Mouse (Mus musculus) forebrain, embryonic 16.5 days (tissue): ENCODE measurements around the gene Itga9. TPM values are rescaled to one million over a fixed set of nuclear protein-coding genes. Genes with fewer than 3 reads are reported as not detected.

Experiments
- ATAC-seq: fragments of 200-750 bp; cut with Nextera tagmentation; 2 replicates; pipeline ENCODE4 v1.8.0; 2017; ENCODE audit warnings: mild to moderate bottlenecking, moderate library complexity
- H3K27ac ChIP-seq: fragments of 300-500 bp; sonication (generic); 2 replicates; pipeline ENCODE4 v1.5.1; 2014; ENCODE audit warnings: low read length, control low read depth
- H3K27me3 ChIP-seq: fragments of 300-500 bp; sonication (generic); replicated peaks from 2 replicates; pipeline ENCODE4 v1.6.1; 2014; ENCODE audit warnings: low read length; ENCODE audit not compliant: control insufficient read depth, insufficient read depth
- H3K36me3 ChIP-seq: fragments of 300-500 bp; sonication (generic); 2 replicates; pipeline ENCODE4 v1.6.1; 2014; ENCODE audit not compliant: control insufficient read depth, insufficient read depth
- H3K4me1 ChIP-seq: fragments of 300-500 bp; sonication (generic); replicated peaks from 2 replicates; pipeline ENCODE4 v1.6.1; 2014; ENCODE audit warnings: low read length; ENCODE audit not compliant: control insufficient read depth, insufficient read depth
- H3K4me2 ChIP-seq: fragments of 300-500 bp; sonication (generic); 2 replicates; pipeline ENCODE4 v1.6.1; 2014; ENCODE audit warnings: mild to moderate bottlenecking, low read length, control low read depth
- H3K4me3 ChIP-seq: fragments of 300-500 bp; sonication (generic); replicated peaks from 2 replicates; pipeline ENCODE4 v1.5.1; 2014; ENCODE audit warnings: mild to moderate bottlenecking, low read length, control low read depth
- H3K9ac ChIP-seq: fragments of 300-500 bp; sonication (generic); replicated peaks from 2 replicates; pipeline ENCODE4 v1.6.1; 2014; ENCODE audit warnings: low read depth, low read length, control low read depth
- H3K9me3 ChIP-seq: fragments of 300-500 bp; sonication (generic); 2 replicates; pipeline ENCODE4 v1.6.1; 2016; ENCODE audit warnings: low read length; ENCODE audit not compliant: control insufficient read depth
- WGBS: fragments of 180-500 bp; shearing (Covaris S2); extraction: QIAGEN DNeasy Blood & Tissue Kit; methylation state at CpG from one replicate; pipeline ENCODE4 v1.1.7; 2014; 5-methylcytosine and 5-hydroxymethylcytosine counted together
- polyA plus RNA-seq: library from polyadenylated mRNA; unstranded; fragments of >200 nt; fragmentation: Nextera tagmentation; extraction: Ambion mirVana; gene quantifications from 2 replicates; pipeline ENCODE4 v1.2.1, GENCODE M21; 2015

The Itga9 gene
- polyA plus RNA-seq, 1 experiment from 2014 or later = 1.2 TPM

GRCm38 (mm10) chr9:118794668-118795067 is 188.2 kb downstream of the Itga9 start:
- no peak for ATAC-seq
- Histone ChIP-seq H3K4me2 (no peak overlapping the region), H3K27ac (no peak overlapping the region), H3K4me1 (peaks cover 11% of the 10 kb centered on the region), H3K9me3 (no peaks in the 10 kb centered on the region), H3K4me3 (no peak overlapping the region), H3K9ac (no peak overlapping the region), H3K36me3 (no peaks in the 10 kb centered on the region), H3K27me3 (no peaks in the 10 kb centered on the region)
- 75% methylated on average over 2 of the region's 2 CpGs for WGBS

GRCm38 (mm10) chr9:118795304-118795703 is 188.8 kb downstream of the Itga9 start:
- WGBS = 39% methylated on average over 4 of the region's 4 CpGs
- no peaks in the 10 kb centered on the region for H3K9me3 ChIP-seq
- H3K9ac ChIP-seq = no peak overlapping the region
- no peak overlapping the region for H3K4me2 ChIP-seq
- H3K4me3 ChIP-seq = no peak overlapping the region
- no peak overlapping the region for H3K27ac ChIP-seq
- H3K4me1 ChIP-seq = peaks cover 11% of the 10 kb centered on the region
- no peak for ATAC-seq
- no peaks in the 10 kb centered on the region for H3K36me3 ChIP-seq
- no peaks in the 10 kb centered on the region for H3K27me3 ChIP-seq

GRCm38 (mm10) chr9:118799105-118799504 is 192.6 kb downstream of the Itga9 start:
- WGBS = 33% methylated on average over 7 of the region's 7 CpGs
- no peaks in the 10 kb centered on the region for H3K9me3 ChIP-seq
- peaks cover 8% of the 10 kb centered on the region; the same call in 1 of the 2 replicates for H3K4me1 ChIP-seq
- H3K27me3 ChIP-seq = no peaks in the 10 kb centered on the region
- no peak overlapping the region for H3K4me2 ChIP-seq
- no peak overlapping the region for H3K9ac ChIP-seq
- H3K36me3 ChIP-seq = no peaks in the 10 kb centered on the region
- no peak overlapping the region for H3K27ac ChIP-seq
- no peak overlapping the region for H3K4me3 ChIP-seq
- ATAC-seq = 0 out of 2 replicates have a peak, but pooled peaks have one; percentile 36

GRCm38 (mm10) chr9:118801176-118801909 is 194.9 kb downstream of the Itga9 start:
- peaks cover 8% of the 10 kb centered on the region; the same call in 1 of the 2 replicates for H3K4me1 ChIP-seq
- no peak overlapping the region for H3K9ac ChIP-seq
- H3K27ac ChIP-seq = no peak overlapping the region
- H3K27me3 ChIP-seq = no peaks in the 10 kb centered on the region
- no peak overlapping the region for H3K4me2 ChIP-seq
- H3K9me3 ChIP-seq = no peaks in the 10 kb centered on the region
- no peaks in the 10 kb centered on the region for H3K36me3 ChIP-seq
- 35% methylated on average over 15 of the region's 15 CpGs for WGBS
- H3K4me3 ChIP-seq = no peak overlapping the region
- no peak for ATAC-seq

GRCm38 (mm10) chr9:118801910-118802287 is 195.4 kb downstream of the Itga9 start:
- no peaks in the 10 kb centered on the region for H3K27me3 ChIP-seq
- no peak overlapping the region for H3K4me2 ChIP-seq
- H3K36me3 ChIP-seq = no peaks in the 10 kb centered on the region
- H3K9ac ChIP-seq = no peak overlapping the region
- WGBS = 69% methylated on average over 8 of the region's 8 CpGs
- peaks cover 8% of the 10 kb centered on the region; the same call in 1 of the 2 replicates for H3K4me1 ChIP-seq
- no peak for ATAC-seq
- H3K9me3 ChIP-seq = no peaks in the 10 kb centered on the region
- no peak overlapping the region for H3K27ac ChIP-seq
- no peak overlapping the region for H3K4me3 ChIP-seq

- Histone ChIP-seq H3K4me3 (no peak overlapping the region), H3K36me3 (no peaks in the 10 kb centered on the region), H3K9me3 (no peaks in the 10 kb centered on the region), H3K27ac (no peak overlapping the region), H3K27me3 (no peaks in the 10 kb centered on the region), H3K4me1 (peaks cover 8% of the 10 kb centered on the region; the same call in 1 of the 2 replicates), H3K4me2 (no peak overlapping the region), H3K9ac (no peak overlapping the region)
- 96% methylated on average over 11 of the region's 11 CpGs for WGBS
- ATAC-seq = no peak
These were observed 195.9 kb downstream of the Itga9 start for GRCm38 (mm10) chr9:118802380-118802779.

GRCm38 (mm10) chr9:118805740-118806139 is 199.2 kb downstream of the Itga9 start:
- Histone ChIP-seq H3K36me3 (no peaks in the 10 kb centered on the region), H3K4me2 (no peak overlapping the region), H3K27me3 (no peaks in the 10 kb centered on the region), H3K9me3 (no peaks in the 10 kb centered on the region), H3K9ac (no peak overlapping the region), H3K4me1 (0 out of 2 replicates have a peak, but pooled peaks cover 3% of the 10 kb centered on the region), H3K4me3 (no peak overlapping the region), H3K27ac (no peak overlapping the region)
- ATAC-seq = no peak
- 92% methylated on average over 6 of the region's 6 CpGs for WGBS

GRCm38 (mm10) chr9:118807669-118808068 is 201.2 kb downstream of the Itga9 start:
- no peak overlapping the region for H3K4me2 ChIP-seq
- 96% methylated on average over 3 of the region's 3 CpGs for whole genome bisulfite sequencing
- H3K27me3 ChIP-seq = no peaks in the 10 kb centered on the region
- H3K36me3 ChIP-seq = no peaks in the 10 kb centered on the region
- H3K9me3 ChIP-seq = no peaks in the 10 kb centered on the region
- no peak overlapping the region for H3K27ac ChIP-seq
- H3K9ac ChIP-seq = no peak overlapping the region
- ATAC-seq = no peak
- no peaks in the 10 kb centered on the region for H3K4me1 ChIP-seq
- H3K4me3 ChIP-seq = no peak overlapping the region

- 91% methylated on average over 7 of the region's 7 CpGs for WGBS
- no peak for ATAC-seq
- no peak overlapping the region for H3K4me2 ChIP-seq
- H3K27ac ChIP-seq = no peak overlapping the region
- no peaks in the 10 kb centered on the region for H3K27me3 ChIP-seq
- H3K9me3 ChIP-seq = no peaks in the 10 kb centered on the region
- no peaks in the 10 kb centered on the region for H3K4me1 ChIP-seq
- no peak overlapping the region for H3K4me3 ChIP-seq
- H3K9ac ChIP-seq = no peak overlapping the region
- H3K36me3 ChIP-seq = no peaks in the 10 kb centered on the region
These were observed 205.7 kb downstream of the Itga9 start for GRCm38 (mm10) chr9:118812221-118812620.
